Mouse (Mus musculus): ENCODE data around the gene Numb. TPM values are rescaled to one million over a fixed set of nuclear protein-coding genes. Genes with fewer than 3 reads are reported as not detected.

Numb gene
- total RNA-seq, 4 experiments from 2014 or later = 42.0 to 62.1 (median 55.7) TPM

DNA sequence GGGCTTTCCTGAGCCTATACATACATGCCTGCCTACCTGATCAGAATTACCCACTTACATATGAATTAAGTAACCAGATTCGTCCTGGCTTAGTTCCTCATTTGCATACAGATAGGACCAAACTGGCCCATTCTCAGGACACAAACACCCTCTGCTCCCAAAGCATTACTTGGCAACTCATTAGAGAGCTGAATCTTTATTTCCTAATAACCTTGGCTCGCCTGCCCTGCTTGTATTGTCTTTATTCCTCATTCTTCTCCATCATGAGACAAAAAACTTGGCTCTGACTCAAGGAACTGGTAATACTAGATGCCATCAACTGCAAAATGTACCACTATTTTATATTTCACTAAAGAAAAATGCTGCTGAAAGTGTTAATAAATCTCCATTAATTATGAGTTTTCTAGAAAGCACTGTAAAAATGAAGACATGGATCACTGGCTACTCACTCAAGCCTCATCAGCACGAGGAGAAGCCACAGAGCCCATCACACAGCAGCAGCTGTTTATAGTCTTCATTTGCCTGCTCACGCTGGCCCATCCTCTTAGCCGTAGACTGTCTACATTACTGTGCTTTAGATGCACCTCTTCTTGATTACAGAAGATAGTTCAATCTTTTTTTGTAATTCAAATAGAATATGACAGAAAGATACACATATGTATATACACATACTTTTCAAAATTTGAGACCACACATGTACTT is 69.1 kb downstream of the Numb start:
- DNase-seq = no peak

DNA sequence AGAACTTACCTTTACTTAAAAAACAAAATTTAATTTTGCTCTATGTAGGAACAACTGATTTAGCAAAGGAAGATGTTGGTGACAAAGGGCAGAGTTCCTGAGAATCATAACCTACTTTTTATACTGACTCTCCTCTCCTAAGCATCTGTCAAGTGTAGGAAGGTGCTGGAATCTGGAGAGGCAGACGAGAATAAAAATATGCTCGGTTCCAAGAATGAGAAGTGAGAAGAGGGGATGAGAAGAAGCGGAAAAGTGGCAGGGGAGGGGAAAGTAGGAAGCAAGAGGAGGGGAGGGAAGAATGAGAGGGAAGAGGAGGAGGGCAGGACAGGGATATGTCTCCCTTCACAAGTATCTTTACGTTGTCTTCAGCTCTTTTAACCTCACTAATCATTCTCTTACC is 71.4 kb downstream of the Numb start:
- DNase-seq = no peak

DNA sequence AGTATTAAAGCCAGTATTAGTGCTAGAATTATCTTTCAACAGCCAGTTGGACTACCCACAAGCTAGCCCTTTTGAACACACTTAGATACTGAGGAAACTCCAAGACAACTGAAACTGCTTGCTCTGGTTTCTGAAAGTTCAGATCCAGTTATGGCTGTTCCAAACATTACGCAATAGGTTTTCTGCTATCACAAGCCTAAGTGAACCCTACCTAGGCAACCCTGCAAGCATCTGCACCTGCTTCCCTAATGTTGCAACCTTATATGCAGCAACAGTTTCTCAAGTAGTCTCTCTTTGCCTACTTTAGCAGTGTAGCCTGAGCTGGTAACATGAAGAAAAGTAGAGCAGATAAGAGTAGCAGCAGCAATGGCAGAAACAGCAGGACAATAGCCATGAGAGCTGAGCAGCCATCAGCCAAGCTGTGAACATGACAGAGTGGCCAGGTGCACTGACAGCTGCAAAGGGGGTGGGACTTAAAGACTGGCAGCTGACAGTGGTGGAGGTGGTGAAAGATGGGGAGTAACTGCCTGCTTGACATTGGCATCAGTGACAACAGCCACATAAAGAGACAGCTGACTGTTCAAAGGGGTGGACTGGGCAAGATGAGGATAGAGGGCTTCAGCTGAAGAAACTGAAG is 73.0 kb downstream of the Numb start:
- no peak for DNase-seq

DNA sequence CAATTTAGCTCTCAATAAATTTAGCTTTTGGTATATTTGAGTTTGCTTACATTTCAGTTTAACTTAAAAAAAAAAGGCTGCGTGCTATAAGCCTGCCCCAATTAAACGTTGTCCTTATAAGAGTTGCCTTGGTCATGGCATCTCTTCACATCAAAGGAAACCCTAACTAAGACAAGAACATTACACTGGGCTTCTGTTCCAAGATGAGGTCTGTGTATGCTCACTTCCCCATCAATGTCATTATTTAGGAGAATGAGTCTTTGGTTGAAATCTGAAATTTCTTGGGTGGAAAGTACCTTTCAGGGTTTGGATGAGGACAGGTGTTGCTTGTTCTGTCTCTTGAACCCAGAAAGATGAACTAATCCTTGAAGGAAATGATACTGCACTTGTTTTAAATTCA is 73.9 kb downstream of the Numb start:
- no peak for DNase-seq

DNA sequence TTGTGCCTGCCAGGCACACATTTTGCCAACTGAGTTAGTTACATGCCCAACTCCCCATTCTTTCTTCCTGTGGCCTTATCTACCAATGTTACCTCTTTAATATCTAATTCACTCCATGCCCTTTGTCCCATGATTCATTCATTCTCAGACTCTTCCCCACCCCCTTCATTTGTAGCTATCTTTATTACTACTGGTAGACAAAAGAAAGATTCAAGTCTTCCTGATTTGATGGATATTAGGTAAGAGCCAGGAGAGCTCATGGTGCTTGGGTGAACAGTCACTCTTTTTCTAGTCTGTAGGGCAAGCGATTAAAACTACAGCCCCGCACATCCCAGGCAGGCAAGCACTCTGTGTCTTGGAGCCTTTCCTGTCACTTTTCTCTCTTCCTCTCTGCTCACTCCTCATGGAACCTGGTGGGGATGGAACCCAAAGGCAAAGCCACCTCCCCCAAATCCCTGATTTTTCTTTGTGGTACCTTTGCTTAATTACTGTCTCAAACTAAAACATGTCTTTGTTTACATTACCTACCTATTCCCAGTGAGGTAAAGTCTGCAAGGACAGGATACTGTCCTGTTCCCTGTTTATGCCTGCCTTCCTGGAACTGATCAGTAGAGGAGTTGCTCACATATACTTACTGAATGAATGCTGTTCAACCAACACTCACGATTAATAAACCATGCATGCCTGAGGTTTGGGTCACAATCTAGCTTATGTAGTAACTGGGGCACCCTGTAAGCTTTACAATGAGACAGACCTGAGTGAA is 78.9 kb downstream of the Numb start:
- no peak for DNase-seq

DNA sequence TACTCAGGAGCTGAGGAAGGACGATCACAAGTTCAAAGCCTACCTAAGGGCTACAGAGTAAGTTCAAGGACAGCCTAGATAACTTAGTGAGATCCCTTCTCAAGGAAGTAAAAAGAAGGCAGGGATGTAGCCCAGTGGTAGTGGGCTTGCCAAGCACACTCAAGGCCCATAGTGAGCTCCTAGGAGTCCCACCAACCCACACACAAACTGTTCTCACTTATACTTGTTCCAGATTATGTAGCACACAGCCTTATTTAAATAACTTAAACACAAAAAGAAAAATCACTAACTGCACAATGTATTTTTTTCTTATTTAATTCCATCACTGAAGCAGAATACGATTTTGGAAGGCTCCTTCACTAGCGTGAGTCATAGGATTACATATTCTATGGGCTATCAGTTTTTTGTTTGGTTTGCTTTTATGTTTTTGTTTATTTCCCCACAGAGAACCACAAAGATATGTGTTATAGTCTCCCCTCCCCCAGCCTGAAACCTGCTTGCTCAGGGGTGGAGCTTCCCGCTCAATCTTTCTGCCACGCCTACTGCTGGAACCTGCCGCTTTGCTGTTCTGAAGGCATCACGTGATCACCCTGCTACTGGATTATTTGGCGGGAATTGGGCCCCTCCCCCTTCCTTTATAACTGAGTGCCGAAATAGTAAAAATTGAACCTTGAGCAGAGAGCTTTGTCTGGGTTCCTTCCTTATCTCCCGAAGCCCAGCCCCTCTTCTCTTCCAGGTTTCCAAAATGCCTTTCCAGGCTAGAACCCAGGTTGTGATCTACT is 80.1 kb downstream of the Numb start:
- DNase-seq = no peak

DNA sequence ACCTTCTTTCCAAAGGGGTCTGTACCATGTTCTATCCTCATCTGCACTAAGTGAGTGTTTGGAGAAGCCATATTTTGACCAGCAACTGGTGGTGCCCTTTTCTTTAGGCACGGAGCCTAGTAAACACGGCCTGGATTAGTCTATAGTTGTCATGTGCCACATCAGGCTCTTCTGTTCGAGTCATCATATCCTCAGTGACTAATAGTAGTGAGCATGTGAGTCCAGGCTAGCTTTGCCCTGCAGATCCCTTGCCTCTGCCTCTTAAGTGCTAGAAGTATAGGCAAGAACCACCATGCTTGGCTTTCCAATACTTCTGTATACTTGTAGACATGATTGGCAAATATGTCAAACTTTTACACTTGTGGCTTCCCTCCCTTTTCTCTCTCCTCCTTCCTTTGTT is 87.8 kb downstream of the Numb start:
- DNase-seq = no peak

DNA sequence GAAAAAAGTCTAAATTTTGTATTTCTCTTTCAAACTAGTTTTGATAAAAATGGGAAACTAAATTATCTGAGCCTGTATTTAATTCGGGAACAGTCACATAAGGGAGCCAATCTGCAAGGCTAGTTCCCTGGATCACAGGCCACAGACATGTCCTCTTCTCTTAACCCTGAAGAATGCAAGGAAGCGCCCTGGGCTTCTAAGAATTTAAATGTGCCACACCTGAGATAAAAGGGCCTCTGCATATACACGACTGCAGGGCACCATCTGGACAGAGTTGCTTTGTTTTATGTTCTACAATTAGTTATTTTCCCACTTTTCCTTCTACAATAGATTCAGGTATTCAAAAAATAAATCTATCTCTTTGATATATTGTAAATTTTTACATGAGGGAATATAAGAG is 91.3 kb downstream of the Numb start:
- DNase-seq = no peak

DNA sequence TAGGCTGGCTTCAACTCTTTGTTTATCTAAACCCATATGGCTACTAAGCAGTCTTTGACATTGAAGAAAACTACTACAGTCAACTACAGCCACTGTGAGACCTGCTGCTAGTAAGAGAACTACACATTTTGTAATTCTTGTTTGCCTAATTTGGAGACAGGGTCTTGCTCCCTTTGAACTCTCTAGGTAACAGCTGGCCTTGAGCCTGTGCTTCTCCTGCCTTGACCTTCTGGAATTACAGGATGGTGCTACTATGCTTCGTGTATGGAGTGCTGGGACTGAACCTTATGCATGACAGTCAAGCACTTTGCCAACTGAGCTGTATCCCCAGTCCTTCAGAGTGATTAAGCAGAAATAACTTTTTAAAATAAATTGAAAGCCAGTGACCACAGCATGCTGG is 105.1 kb downstream of the Numb start:
- no peak for DNase-seq

DNA sequence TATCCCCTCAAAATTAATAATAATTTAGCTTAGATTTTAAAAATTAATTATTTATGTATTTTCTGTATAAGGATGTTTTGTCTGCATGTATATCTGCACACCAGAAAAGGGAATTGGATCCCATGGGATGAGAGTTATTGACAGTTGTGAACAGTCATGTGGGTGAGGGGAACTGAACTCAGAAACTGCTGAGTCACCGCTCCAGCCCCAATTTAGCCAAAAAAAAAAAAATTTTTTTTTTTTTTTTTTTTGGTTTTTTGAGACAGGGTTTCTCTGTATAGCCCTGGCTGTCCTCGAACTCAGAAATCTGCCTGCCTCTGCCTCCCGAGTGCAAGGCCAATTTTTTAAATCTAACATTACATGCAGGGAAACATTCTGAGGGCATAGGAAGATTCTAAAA is 109.8 kb downstream of the Numb start:
- no peak for DNase-seq

DNA sequence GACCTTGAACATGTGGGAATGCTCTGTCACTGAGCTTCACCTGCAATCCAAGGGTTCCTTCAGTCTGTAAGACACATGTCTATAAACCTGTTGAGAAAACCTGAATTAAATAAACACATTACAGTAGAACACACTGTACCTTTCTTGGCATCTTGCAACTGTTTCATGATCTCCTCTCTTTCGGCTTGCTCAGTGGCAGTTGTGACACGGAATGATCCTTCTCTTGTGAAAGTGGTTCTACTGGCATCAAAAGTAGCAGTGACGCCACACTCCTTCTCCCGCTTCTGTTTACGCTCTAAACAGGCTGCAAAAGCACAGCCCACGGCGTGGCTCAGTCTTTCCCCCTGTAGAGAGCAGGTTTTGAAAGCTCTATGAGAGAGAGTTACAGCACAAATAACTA is 118.1 kb downstream of the Numb start:
- no peak for DNase-seq

DNA sequence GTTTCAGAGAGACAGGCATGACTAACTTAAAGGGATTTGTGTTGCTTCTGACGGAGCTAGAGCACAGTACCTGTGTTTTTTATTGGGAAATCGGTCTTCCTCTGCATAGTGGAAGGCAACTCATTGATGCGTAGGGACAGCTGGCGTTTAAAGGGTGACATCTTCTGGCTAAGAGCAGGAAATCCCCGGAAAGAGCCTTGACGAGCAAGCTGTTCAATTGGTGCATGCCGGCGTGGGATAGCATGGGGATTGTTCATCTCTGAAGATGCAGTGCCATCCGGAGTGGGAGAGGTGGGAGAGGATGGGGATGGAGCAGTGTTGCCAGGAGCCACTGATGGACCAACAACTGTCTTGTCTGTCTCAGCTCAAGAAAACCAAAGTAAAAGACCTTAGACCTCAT is 120.8 kb downstream of the Numb start:
- no peak for DNase-seq

DNA sequence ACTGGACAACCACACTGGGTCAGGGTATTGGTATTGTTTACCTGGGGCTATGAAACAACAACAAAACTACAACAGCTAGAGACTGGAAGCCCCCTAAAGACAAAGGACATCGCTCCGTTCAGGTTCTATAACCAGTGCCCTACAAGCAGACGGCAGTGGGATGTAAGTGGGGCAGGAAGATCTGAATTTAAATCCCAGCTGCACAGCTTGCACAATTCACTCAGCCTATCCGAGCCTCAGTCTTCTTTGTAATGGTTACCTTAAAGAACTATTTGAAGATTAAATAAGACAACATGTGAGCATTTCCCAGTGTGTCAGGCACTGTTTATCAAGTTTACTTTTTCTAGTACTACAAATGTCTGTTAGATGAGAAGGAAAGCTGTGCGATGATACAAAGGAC is 123.4 kb downstream of the Numb start:
- no peak for DNase-seq

DNA sequence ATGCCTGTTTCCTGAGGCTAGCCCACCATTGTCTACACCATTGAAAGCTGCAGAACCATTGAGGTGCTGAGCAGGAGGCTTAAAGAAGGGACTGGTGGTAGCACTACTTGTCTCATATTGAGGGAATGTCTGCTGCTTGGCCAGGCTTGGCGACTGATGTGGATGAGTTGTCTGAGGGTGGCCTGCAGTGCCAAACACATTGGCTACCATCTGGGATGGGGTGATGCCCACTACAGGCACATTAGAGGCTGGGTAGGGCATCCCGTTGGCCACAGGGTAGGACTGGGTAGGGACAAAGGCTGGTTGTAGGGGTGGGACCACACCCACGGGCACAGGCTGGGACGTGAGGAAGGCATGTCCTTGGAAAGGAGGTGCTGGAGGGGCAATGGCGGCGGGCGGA is 126.1 kb downstream of the Numb start:
- DNase-seq = no peak

DNA sequence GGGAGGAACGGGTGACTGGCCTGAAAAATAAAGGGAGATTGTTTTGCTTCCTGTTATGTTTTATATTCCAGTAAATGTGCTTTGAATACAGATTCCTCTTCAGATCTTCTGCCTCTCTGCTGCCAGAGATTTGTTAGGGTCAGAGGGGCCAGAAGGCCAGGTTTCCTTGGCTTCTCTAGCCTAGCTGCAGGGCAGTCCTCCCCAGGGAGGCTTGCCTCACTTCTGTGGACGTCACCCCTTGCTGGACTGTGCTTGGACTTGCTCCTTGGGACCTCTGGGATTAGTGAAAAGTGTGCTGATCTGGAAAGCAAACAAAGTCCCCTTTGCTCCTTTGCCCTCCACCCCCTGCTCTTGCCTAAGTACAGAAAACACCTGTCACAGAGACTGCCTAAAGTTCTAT is 126.7 kb downstream of the Numb start:
- DNase-seq = no peak

DNA sequence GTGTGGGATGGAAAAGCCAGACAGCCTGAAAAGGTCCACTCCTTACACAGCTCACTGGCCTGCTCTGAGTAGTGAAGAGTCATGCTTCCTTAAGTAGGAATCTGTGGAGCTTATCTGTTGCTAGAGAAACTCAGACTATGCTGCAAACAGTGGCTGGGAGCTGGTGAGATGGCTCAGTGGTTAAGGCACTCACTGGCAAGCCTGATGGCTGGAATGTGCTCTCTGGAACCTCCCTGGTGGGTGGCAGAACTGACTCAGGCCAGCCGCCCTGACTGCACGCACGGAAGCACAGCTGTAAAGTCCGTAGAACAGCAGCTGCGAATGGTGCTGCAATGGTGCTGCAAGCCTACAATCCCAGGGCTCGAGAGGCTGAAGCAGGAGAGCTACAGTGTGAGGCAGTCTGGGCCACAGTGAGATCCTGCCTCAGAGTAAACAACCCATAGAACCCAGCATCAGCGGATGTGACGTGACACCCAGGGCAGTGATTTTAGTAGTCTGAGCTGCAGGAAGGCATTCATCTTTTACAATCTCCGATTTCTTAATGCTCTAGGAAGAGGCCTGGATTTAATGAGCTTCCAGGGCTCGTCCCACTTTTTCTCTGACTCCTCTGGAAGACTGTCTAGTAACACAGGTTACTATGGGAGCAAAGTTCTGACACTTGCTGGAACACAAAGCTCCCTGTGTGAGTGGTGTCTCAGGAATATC is 128.9 kb downstream of the Numb start:
- no peak for DNase-seq

DNA sequence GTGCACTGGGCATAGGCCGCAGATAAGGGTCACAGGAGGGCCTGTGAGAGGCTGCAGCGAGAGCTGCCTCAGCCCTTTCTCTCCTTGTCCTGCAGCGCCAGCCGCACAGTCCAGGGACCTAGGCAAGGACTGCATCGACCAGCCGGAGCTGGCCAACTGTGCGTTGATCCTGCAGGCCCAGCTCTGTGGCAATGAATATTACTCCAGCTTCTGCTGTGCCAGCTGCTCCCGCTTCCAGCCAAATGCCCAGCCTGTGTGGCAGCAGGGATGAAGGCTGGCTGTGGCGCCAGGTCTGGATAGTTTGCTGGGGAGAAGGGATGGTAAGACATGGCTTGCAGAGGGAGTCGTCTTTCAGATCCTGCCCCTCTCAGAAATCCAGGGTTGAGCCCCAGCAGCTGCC is 130.0 kb downstream of the Numb start:
- DNase-seq = no peak

DNA sequence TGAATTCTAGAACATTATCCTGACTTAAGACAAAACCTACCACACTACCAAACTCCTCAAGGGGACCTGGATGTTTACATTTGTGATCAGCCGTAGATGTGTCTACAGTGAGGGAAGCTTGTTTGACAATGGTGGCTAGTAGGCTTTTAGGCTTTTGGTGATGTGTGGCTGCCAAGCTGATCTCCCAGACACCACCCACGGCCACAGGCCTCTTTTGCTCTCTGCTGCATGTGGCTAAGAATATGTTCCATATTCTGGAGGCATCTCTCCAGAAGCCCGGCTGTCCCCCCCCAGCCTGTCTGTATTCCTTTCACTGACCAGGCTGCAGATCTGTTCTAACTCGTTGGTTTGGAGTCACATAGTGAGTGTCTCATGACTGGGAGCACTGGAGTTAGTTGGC is 131.0 kb downstream of the Numb start:
- DNase-seq = no peak

DNA sequence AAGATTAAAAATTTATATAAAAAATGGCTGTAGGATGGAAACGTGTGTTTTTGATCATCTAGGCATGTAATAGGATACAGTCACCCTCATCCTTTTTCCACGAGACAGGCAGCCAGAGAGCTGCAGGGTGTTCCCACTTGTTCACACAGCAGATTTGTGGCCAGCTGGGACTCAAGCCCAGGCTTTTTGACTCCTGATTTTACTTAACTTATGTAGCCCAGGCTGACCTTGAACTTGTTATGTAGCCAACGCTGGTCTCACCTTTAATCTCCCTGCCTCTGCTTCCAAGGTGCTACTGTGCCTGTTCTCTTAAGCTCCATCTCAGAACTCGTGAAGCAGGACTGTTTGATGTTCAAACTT is 132.0 kb downstream of the Numb start:
- no peak for DNase-seq

DNA sequence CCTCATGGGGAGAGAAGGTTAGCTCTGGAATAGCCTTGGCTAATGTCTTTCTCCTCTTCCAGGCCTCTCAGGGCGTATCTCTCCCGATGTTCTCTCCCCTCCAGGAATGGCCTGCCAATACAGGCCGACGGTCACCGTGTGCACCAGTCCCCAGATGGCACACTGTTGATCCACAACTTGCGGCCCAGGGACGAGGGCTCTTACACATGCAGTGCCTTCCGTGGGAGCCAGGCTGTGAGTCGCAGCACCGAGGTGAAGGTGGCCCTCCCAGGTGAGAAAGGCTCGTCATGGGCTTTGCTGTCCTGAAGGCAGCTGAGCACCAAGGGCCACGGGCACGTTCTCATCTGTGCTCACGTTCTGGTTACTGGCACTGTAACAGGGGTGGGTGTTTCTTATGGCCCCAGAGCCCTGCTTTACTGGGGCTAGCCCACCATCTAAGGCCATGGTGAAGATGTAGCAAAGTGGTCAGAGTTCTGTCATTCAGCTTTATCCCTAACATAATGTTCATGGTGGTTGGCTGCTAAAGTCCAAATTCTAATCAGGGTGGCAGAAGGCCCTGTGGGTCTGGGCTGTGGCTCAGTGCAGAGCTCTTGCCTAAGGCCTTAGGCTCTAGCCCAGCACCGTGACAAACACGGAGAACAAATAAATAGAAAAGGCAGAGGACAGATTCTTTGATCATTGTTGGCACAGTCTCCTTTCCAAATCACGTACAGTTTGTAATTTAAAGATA is 132.5 kb downstream of the Numb start:
- DNase-seq = no peak

DNA sequence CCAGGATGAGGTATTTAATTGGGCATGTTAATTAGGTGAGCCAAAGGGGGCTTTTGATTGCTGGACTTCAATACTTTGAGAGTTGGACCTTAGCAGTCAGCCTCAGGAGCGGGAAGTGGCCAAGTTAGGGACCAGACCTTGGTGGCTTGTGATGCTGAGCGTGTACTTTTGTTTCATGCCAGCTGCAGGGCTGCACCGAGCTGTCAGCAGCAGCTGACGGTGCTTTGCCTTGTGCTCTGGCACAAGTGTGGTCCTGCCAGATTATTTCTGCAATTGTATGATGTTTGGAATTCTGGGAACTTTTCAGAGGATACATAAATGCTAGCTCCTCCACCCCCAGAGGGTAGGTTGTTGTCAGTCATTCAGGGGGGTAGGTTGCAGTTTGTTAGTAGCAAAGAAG is 136.4 kb downstream of the Numb start:
- no peak for DNase-seq

DNA sequence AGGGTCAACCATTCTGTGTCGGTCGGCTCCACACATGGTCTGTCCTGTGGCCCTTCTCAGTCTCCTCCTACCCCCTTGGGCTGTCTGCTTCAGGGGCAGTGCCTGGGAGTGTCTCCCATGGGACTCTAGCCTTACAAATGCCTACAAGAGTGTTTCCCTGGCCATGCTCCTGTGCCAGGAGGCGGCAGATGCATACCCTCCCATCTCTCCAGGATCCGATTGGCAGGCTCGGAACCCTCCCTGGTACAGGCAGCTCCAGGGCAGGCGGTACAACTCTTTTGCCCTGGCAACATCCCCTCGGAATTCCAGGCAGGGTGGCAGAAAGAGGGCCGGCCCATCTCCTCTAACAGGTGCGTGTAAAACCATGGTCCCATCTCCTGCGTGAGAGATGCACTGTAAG is 139.1 kb downstream of the Numb start:
- DNase-seq = no peak
